Mouse (Mus musculus): ENCODE data around the gene Ankrd54. TPM values are rescaled to one million over a fixed set of nuclear protein-coding genes. Genes with fewer than 3 reads are reported as not detected.

Ankrd54 gene
- polyA plus RNA-seq, 1 experiment: 36.1 TPM

DNA sequence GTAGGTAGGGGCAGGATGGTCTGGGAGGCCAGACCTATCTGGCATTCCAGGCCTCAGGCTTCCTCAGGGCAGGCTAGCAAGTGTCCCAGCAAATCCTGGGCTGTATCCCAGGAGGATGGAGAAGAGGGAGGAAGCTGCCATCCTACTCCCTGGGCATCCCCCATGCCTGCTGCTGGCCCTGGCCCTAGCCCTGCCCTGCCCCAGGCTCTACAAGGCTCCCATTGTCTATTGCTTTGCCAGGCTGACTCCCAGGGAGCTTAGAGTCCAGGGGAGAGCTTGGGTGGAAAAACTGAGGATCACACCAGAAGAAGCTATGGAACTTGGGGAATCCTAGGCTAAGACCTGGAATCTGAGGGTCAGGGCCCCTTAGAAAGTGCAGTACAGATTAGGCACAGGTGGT lies 38.8 kb upstream of the Ankrd54 start:
- no peaks in the 10 kb centered on the region for H3K27me3 ChIP-seq (ENCODE audit: control insufficient read depth, insufficient read depth, insufficient read length)
- TF ChIP-seq POLR2A (IDR thresholded peaks at IDR 0.05; ENCODE audit: insufficient read length, low read depth): no peak
- TF ChIP-seq SRF (IDR thresholded peaks at IDR 0.05; ENCODE audit: control insufficient read depth, insufficient read length, low read depth): no peak
- no peak for TF ChIP-seq REST (IDR thresholded peaks at IDR 0.05; ENCODE audit: insufficient read depth, insufficient read length)
- TF ChIP-seq USF1 (IDR thresholded peaks at IDR 0.05; ENCODE audit: low read depth): no peak
- no peak for TF ChIP-seq POLR2AphosphoS2 (IDR thresholded peaks at IDR 0.05; ENCODE audit: insufficient read length, low read depth)
- TF ChIP-seq MYOD1 (IDR thresholded peaks at IDR 0.05; ENCODE audit: control insufficient read depth in 1 of 3, insufficient read length in 2 of 3, low read depth in 2 of 3): no peak
- no peak for TF ChIP-seq CEBPB (IDR thresholded peaks at IDR 0.05; ENCODE audit: insufficient read depth, poor library complexity, severe bottlenecking)
- H3K4me3 ChIP-seq: no peak overlapping the region
- no peaks in the 10 kb centered on the region for H3K36me3 ChIP-seq (ENCODE audit: control insufficient read depth, insufficient read depth)
- H3K4me2 ChIP-seq (ENCODE audit: low read depth): no peak overlapping the region
- no peak overlapping the region for H3ac ChIP-seq (ENCODE audit: control insufficient read depth, insufficient read length)
- no peaks in the 10 kb centered on the region for H3K79me2 ChIP-seq (ENCODE audit: control insufficient read depth, insufficient read depth)

DNA sequence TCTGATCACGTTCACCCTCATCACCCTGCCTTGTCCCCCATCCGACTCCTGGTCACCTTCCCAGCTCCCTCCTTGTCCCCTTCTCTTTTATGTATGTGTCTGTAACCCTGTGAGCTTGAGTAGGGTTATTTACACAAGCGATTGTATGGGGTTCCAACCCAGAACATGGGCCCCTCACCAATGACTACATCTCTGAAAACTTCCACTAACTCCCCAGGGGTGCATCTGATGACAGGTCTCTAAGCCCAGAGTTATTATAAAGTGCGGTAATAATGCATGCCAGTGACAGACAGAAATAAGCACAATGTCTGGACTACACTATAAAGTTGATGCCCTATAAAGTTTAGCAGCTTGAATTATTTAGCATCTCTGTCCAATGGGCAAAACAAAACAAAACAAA lies 37.7 kb upstream of the Ankrd54 start:
- Histone ChIP-seq H3K27me3 (ENCODE audit: control insufficient read depth, insufficient read depth, insufficient read length) (no peaks in the 10 kb centered on the region), H3K79me2 (ENCODE audit: control insufficient read depth, insufficient read depth) (no peaks in the 10 kb centered on the region), H3K36me3 (ENCODE audit: control insufficient read depth, insufficient read depth) (peaks cover 8% of the 10 kb centered on the region), H3ac (ENCODE audit: control insufficient read depth, insufficient read length) (no peak overlapping the region), H3K4me3 (no peak overlapping the region), H3K4me2 (ENCODE audit: low read depth) (no peak overlapping the region)
- TF ChIP-seq TCF12 (IDR thresholded peaks at IDR 0.05; ENCODE audit: insufficient read depth, poor library complexity, severe bottlenecking): no peak
- TF ChIP-seq TCF3 (IDR thresholded peaks at IDR 0.05; ENCODE audit: insufficient read length, low read depth): no peak
- no peak for TF ChIP-seq MYOD1 (IDR thresholded peaks at IDR 0.05; ENCODE audit: control insufficient read depth in 1 of 3, insufficient read length in 2 of 3, low read depth in 2 of 3)
- TF ChIP-seq USF1 (IDR thresholded peaks at IDR 0.05; ENCODE audit: low read depth): no peak

DNA sequence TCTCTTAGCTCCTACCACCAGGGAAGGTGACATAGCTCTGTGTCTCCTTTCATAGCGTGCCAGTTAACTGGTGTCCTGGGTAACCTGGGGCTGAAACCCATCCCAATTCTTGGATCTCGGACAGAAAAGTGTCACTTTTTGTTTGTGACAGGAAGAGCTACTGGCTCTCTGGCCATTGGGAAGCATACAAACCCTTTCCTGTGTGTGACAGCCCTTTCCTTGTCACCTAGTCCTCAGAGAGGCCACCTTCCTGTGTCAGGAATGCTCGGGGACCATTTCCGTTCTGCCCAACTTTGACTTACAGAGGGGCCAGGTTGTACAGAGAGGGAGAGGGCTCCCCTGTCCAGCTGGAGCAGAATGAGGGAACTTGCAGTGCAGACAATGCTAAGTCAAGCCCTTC lies 36.8 kb upstream of the Ankrd54 start:
- H3ac ChIP-seq (ENCODE audit: control insufficient read depth, insufficient read length): no peak overlapping the region
- no peaks in the 10 kb centered on the region for H3K79me2 ChIP-seq (ENCODE audit: control insufficient read depth, insufficient read depth)
- no peak overlapping the region for H3K4me2 ChIP-seq (ENCODE audit: low read depth)
- TF ChIP-seq USF1 (IDR thresholded peaks at IDR 0.05; ENCODE audit: low read depth): no peak
- TF ChIP-seq REST (IDR thresholded peaks at IDR 0.05; ENCODE audit: insufficient read depth, insufficient read length): no peak
- TF ChIP-seq MAX (IDR thresholded peaks at IDR 0.05; ENCODE audit: low read depth): no peak
- no peak for TF ChIP-seq TCF12 (IDR thresholded peaks at IDR 0.05; ENCODE audit: insufficient read depth, poor library complexity, severe bottlenecking)
- TF ChIP-seq SRF (IDR thresholded peaks at IDR 0.05; ENCODE audit: control insufficient read depth, insufficient read length, low read depth): no peak
- no peak for TF ChIP-seq POLR2AphosphoS2 (IDR thresholded peaks at IDR 0.05; ENCODE audit: insufficient read length, low read depth)
- H3K27me3 ChIP-seq (ENCODE audit: control insufficient read depth, insufficient read depth, insufficient read length): no peaks in the 10 kb centered on the region
- peaks cover 13% of the 10 kb centered on the region for H3K36me3 ChIP-seq (ENCODE audit: control insufficient read depth, insufficient read depth)
- H3K4me3 ChIP-seq: no peak overlapping the region

DNA sequence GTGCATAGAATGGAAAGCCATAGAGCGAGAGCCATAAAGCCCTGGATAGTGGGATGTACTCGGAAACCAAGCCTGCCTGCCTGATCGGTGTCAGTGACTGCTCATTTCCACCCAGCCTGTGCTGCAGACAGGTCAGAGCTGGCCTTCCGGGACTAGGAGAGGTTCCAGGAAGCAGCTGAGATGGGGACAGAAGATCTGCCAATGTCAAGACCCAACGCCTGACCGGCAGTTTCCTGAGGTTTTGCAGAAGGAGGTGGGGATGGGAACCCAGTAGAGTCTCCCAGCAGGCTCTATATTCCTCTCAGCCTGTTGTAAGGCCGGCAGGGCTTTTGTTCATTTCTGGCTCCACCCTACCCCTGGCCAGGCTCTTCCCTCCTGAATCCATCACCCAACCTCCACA lies 36.2 kb upstream of the Ankrd54 start:
- Histone ChIP-seq H3K4me2 (ENCODE audit: low read depth) (no peak overlapping the region), H3K79me2 (ENCODE audit: control insufficient read depth, insufficient read depth) (no peaks in the 10 kb centered on the region), H3K4me3 (no peak overlapping the region), H3ac (ENCODE audit: control insufficient read depth, insufficient read length) (no peak overlapping the region), H3K36me3 (ENCODE audit: control insufficient read depth, insufficient read depth) (peaks cover 19% of the 10 kb centered on the region), H3K27me3 (ENCODE audit: control insufficient read depth, insufficient read depth, insufficient read length) (no peaks in the 10 kb centered on the region)
- no peak for TF ChIP-seq MYOG (IDR thresholded peaks at IDR 0.05; ENCODE audit: control insufficient read depth in 1 of 3, insufficient read depth in 1 of 3, insufficient read length in 2 of 3, low read depth in 2 of 3)
- TF ChIP-seq MYOD1 (IDR thresholded peaks at IDR 0.05; ENCODE audit: control insufficient read depth in 1 of 3, insufficient read length in 2 of 3, low read depth in 2 of 3): no peak
- no peak for TF ChIP-seq REST (IDR thresholded peaks at IDR 0.05; ENCODE audit: insufficient read depth, insufficient read length)

DNA sequence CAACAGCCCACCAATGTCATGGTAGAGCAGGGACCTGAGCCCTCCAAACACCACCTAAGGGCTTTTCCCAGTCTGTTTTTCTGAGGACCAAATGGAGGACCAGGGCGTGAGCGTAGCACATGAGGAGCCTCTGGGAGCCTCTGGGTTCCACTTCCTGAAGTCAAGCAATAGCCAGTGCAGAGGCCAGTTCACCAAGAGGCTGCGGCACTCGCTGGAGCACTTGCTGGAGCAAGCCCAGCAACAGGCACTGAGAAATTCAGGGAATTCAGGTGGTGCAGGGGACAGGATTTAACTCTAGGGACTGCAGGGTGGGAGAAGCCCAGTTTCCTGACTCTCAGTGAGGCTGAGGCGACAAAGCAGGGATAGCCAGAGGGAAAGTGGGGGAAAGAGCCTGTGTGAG lies 35.5 kb upstream of the Ankrd54 start:
- peaks cover 26% of the 10 kb centered on the region for H3K36me3 ChIP-seq (ENCODE audit: control insufficient read depth, insufficient read depth)
- TF ChIP-seq TCF12 (IDR thresholded peaks at IDR 0.05; ENCODE audit: insufficient read depth, poor library complexity, severe bottlenecking): no peak
- no peak for TF ChIP-seq E2F4 (IDR thresholded peaks at IDR 0.05; ENCODE audit: insufficient read depth)
- TF ChIP-seq POLR2A (IDR thresholded peaks at IDR 0.05; ENCODE audit: insufficient read length, low read depth): no peak
- TF ChIP-seq SRF (IDR thresholded peaks at IDR 0.05; ENCODE audit: control insufficient read depth, insufficient read length, low read depth): no peak
- no peak for TF ChIP-seq TCF3 (IDR thresholded peaks at IDR 0.05; ENCODE audit: insufficient read length, low read depth)
- TF ChIP-seq MAX (IDR thresholded peaks at IDR 0.05; ENCODE audit: low read depth): no peak
- TF ChIP-seq POLR2AphosphoS2 (IDR thresholded peaks at IDR 0.05; ENCODE audit: insufficient read length, low read depth): no peak
- no peak for TF ChIP-seq REST (IDR thresholded peaks at IDR 0.05; ENCODE audit: insufficient read depth, insufficient read length)
- no peak for TF ChIP-seq CEBPB (IDR thresholded peaks at IDR 0.05; ENCODE audit: insufficient read depth, poor library complexity, severe bottlenecking)
- no peak for TF ChIP-seq MYOG (IDR thresholded peaks at IDR 0.05; ENCODE audit: control insufficient read depth in 1 of 3, insufficient read depth in 1 of 3, insufficient read length in 2 of 3, low read depth in 2 of 3)
- no peak for TF ChIP-seq MYOD1 (IDR thresholded peaks at IDR 0.05; ENCODE audit: control insufficient read depth in 1 of 3, insufficient read length in 2 of 3, low read depth in 2 of 3)
- TF ChIP-seq USF1 (IDR thresholded peaks at IDR 0.05; ENCODE audit: low read depth): no peak
- no peaks in the 10 kb centered on the region for H3K27me3 ChIP-seq (ENCODE audit: control insufficient read depth, insufficient read depth, insufficient read length)
- no peak overlapping the region for H3ac ChIP-seq (ENCODE audit: control insufficient read depth, insufficient read length)
- no peak overlapping the region for H3K4me2 ChIP-seq (ENCODE audit: low read depth)
- no peak overlapping the region for H3K4me3 ChIP-seq
- H3K79me2 ChIP-seq (ENCODE audit: control insufficient read depth, insufficient read depth): no peaks in the 10 kb centered on the region

All from myocyte (in vitro differentiated cells).